Mouse (Mus musculus): Measurements from ENCODE around the gene Gm10912. TPM values are rescaled to one million over a fixed set of nuclear protein-coding genes. Genes with fewer than 3 reads are reported as not detected.

Gene Gm10912
- total RNA-seq, 1 experiment, result not detected

DNA sequence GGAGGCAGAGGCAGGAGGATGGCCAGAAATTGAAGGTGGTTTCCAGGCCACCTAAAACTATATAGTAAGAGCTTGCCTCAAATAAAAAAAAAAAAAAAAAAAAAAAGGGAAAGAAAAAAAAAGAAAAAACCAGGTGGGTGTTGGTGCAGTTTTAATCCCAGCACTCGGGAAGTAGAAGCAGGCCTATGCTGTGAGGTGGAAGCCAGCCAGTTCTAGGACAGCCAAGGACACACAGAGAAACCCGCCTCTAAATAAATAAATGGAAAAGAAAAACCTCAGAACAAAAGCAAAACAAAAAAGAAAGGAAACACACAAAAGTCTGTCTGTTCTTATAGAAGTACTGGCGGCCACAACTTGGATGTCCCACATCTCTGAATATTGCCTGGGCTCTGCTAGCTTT is 49.3 kb downstream of the Gm10912 start:
- Histone ChIP-seq H3K27ac (ENCODE audit: insufficient read depth, low read depth, low read length, poor library complexity, severe bottlenecking) (no peak overlapping the region), H3K9me3 (ENCODE audit: control insufficient read depth, insufficient read depth, low read depth, low read length) (no peaks in the 10 kb centered on the region), H3K4me1 (ENCODE audit: control insufficient read depth in 2 of 2, insufficient read depth in 2 of 2, low read length in 2 of 2, poor library complexity in 1 of 2) (peaks cover 0 to 2% of the 10 kb centered on the region in 2 experiments; a peak in 1 of 4 replicates), H3K9ac (ENCODE audit: insufficient read depth, low read depth, low read length, poor library complexity, severe bottlenecking) (no peak overlapping the region), H3K36me3 (ENCODE audit: control insufficient read depth, insufficient read depth, low read length, poor library complexity, severe bottlenecking) (no peaks in the 10 kb centered on the region), H3K4me3 (ENCODE audit: insufficient read depth in 1 of 2, low read depth in 1 of 2, low read length in 2 of 2, poor library complexity in 1 of 2, severe bottlenecking in 1 of 2) (no peak overlapping the region)
- in situ Hi-C loops (cut with MboI; ENCODE audit: low sequenced_read_pairs in 2 of 2, unreplicated experiment in 2 of 2), result no loop called here
- no peak for DNase-seq (ENCODE audit: low read depth, low spot score)
- no peak for TF ChIP-seq ZNF384 (IDR thresholded peaks at IDR 0.05; ENCODE audit: low read depth, low read length)
- TF ChIP-seq HCFC1 (IDR thresholded peaks at IDR 0.05; ENCODE audit: borderline replicate concordance, insufficient read depth, low read length), result no peak
- no peak for TF ChIP-seq MAFK (IDR thresholded peaks at IDR 0.05; ENCODE audit: insufficient read depth, low read depth, low read length)
- TF ChIP-seq CHD2 (IDR thresholded peaks at IDR 0.05; ENCODE audit: low read depth, low read length), result no peak
- no peak for TF ChIP-seq ZC3H11A (IDR thresholded peaks at IDR 0.05; ENCODE audit: borderline replicate concordance, low read depth, low read length)

Other genes starting within 250 kb of the Gm10912 start
- 0.76 and 1.4 TPM in 2 replicates for gene Lmo2, start 107.8 kb upstream of the Gm10912 start, total RNA-seq (2012; rRNA removed)
- 13.6 and 13.9 TPM in 2 replicates for gene Fbxo3, start 38.1 kb upstream of the Gm10912 start, total RNA-seq (2012; rRNA removed)
- gene 4931422A03Rik, start 37.5 kb upstream of the Gm10912 start, total RNA-seq (2012; rRNA removed), result 0.54 and 1.4 TPM in 2 replicates
- gene Gm10799, start 2.7 kb downstream of the Gm10912 start, total RNA-seq (2012; rRNA removed), result not detected in 2 replicates
- 2.4 and 3.5 TPM in 2 replicates for gene Cd59b, start 4.0 kb downstream of the Gm10912 start, total RNA-seq (2012; rRNA removed)
- gene Cd59a, start 30.0 kb downstream of the Gm10912 start, total RNA-seq (2012; rRNA removed), result 6.4 and 7.3 TPM in 2 replicates
- gene A930018P22Rik, start 56.9 kb downstream of the Gm10912 start, total RNA-seq (2012; rRNA removed), result 0.32 TPM in 1 of 2 replicates, not detected in the other

All from ES-E14 (cell line).